Mouse (Mus musculus): Measurements from ENCODE around the gene Arhgef39. TPM values are rescaled to one million over a fixed set of nuclear protein-coding genes. Genes with fewer than 3 reads are reported as not detected.

Gene Arhgef39
- polyA plus RNA-seq, 1 experiment from 2014 or later: 31.0 TPM

- no peaks in the 10 kb centered on the region for H3K9me3 ChIP-seq (ENCODE audit: control insufficient read depth, low read length)
- no peak for ATAC-seq (ENCODE audit: insufficient number of reproducible peaks, insufficient read depth, low FRiP score, low read depth)
- WGBS: 63% methylated on average over 4 of the region's 4 CpGs
- H3K36me3 ChIP-seq (ENCODE audit: control insufficient read depth, insufficient read depth, low read length): peaks cover 25% of the 10 kb centered on the region
- no peaks in the 10 kb centered on the region for H3K27me3 ChIP-seq (ENCODE audit: control insufficient read depth, insufficient read depth, low read length)
- H3K27ac ChIP-seq (replicated peaks in 1 of 2; ENCODE audit: control insufficient read depth in 1 of 2, insufficient read depth in 1 of 2, low read depth in 2 of 2, low read length in 2 of 2): no peak overlapping the region
- peaks cover 22 to 52% of the 10 kb centered on the region in 2 experiments for H3K4me1 ChIP-seq (ENCODE audit: control insufficient read depth in 2 of 2, insufficient read depth in 2 of 2, low read length in 2 of 2)
- H3K9ac ChIP-seq (ENCODE audit: low read length): peak overlapping the region; percentile 82
- peak overlapping the region; percentile 84 for H3K4me2 ChIP-seq (ENCODE audit: low read length)
- H3K4me3 ChIP-seq (ENCODE audit: control insufficient read depth in 1 of 2, insufficient read depth in 1 of 2, low read depth in 1 of 2, low read length in 2 of 2): peak overlapping the region; percentile 57 to 72; a peak in 3 of 4 replicates
These were observed 1.5 kb downstream of the Arhgef39 start for GRCm38 (mm10) chr4:43497946-43498345.

- H3K27ac ChIP-seq (replicated peaks in 1 of 2; ENCODE audit: control insufficient read depth in 1 of 2, insufficient read depth in 1 of 2, low read depth in 2 of 2, low read length in 2 of 2): no peak overlapping the region
- H3K9me3 ChIP-seq (ENCODE audit: control insufficient read depth, low read length): no peaks in the 10 kb centered on the region
- ATAC-seq (ENCODE audit: insufficient number of reproducible peaks, insufficient read depth, low FRiP score, low read depth): no peak
- no peaks in the 10 kb centered on the region for H3K27me3 ChIP-seq (ENCODE audit: control insufficient read depth, insufficient read depth, low read length)
- H3K4me3 ChIP-seq (ENCODE audit: control insufficient read depth in 1 of 2, insufficient read depth in 1 of 2, low read depth in 1 of 2, low read length in 2 of 2): no peak overlapping the region
- peaks cover 22 to 52% of the 10 kb centered on the region in 2 experiments for H3K4me1 ChIP-seq (ENCODE audit: control insufficient read depth in 2 of 2, insufficient read depth in 2 of 2, low read length in 2 of 2)
- peak overlapping the region; percentile 84 for H3K4me2 ChIP-seq (ENCODE audit: low read length)
- peak overlapping the region; percentile 82 for H3K9ac ChIP-seq (ENCODE audit: low read length)
- 81% methylated on average over 8 of the region's 8 CpGs for WGBS
- peaks cover 25% of the 10 kb centered on the region for H3K36me3 ChIP-seq (ENCODE audit: control insufficient read depth, insufficient read depth, low read length)
These were observed 2.1 kb downstream of the Arhgef39 start for GRCm38 (mm10) chr4:43497405-43497804.

GRCm38 (mm10) chr4:43496587-43496986 is 2.9 kb downstream of the Arhgef39 start:
- no peak overlapping the region for H3K4me3 ChIP-seq (ENCODE audit: control insufficient read depth in 1 of 2, insufficient read depth in 1 of 2, low read depth in 1 of 2, low read length in 2 of 2)
- peaks cover 25% of the 10 kb centered on the region for H3K36me3 ChIP-seq (ENCODE audit: control insufficient read depth, insufficient read depth, low read length)
- no peak overlapping the region for H3K9ac ChIP-seq (ENCODE audit: low read length)
- H3K4me1 ChIP-seq (ENCODE audit: control insufficient read depth in 2 of 2, insufficient read depth in 2 of 2, low read length in 2 of 2): peaks cover 22 to 52% of the 10 kb centered on the region in 2 experiments
- no peak overlapping the region for H3K27ac ChIP-seq (replicated peaks in 1 of 2; ENCODE audit: control insufficient read depth in 1 of 2, insufficient read depth in 1 of 2, low read depth in 2 of 2, low read length in 2 of 2)
- no peak for ATAC-seq (ENCODE audit: insufficient number of reproducible peaks, insufficient read depth, low FRiP score, low read depth)
- WGBS: 30% methylated on average over 6 of the region's 6 CpGs
- no peak overlapping the region for H3K4me2 ChIP-seq (ENCODE audit: low read length)
- H3K27me3 ChIP-seq (ENCODE audit: control insufficient read depth, insufficient read depth, low read length): no peaks in the 10 kb centered on the region
- H3K9me3 ChIP-seq (ENCODE audit: control insufficient read depth, low read length): no peaks in the 10 kb centered on the region

GRCm38 (mm10) chr4:43493846-43494240 is 5.7 kb downstream of the Arhgef39 start:
- Histone ChIP-seq H3K4me2 (ENCODE audit: low read length) (peak overlapping the region; percentile 85), H3K9me3 (ENCODE audit: control insufficient read depth, low read length) (no peaks in the 10 kb centered on the region), H3K4me1 (ENCODE audit: control insufficient read depth in 2 of 2, insufficient read depth in 2 of 2, low read length in 2 of 2) (peaks cover 18 to 43% of the 10 kb centered on the region in 2 experiments), H3K27ac (replicated peaks in 1 of 2; ENCODE audit: control insufficient read depth in 1 of 2, insufficient read depth in 1 of 2, low read depth in 2 of 2, low read length in 2 of 2) (peak overlapping the region; percentile 79 to 90), H3K36me3 (ENCODE audit: control insufficient read depth, insufficient read depth, low read length) (peaks cover 25% of the 10 kb centered on the region), H3K4me3 (ENCODE audit: control insufficient read depth in 1 of 2, insufficient read depth in 1 of 2, low read depth in 1 of 2, low read length in 2 of 2) (peak overlapping the region; percentile 78 to 81), H3K9ac (ENCODE audit: low read length) (peak overlapping the region; percentile 92), H3K27me3 (ENCODE audit: control insufficient read depth, insufficient read depth, low read length) (no peaks in the 10 kb centered on the region)
- WGBS: 1% methylated on average over 9 of the region's 9 CpGs
- ATAC-seq (ENCODE audit: insufficient number of reproducible peaks, insufficient read depth, low FRiP score, low read depth): no peak

GRCm38 (mm10) chr4:43493186-43493845 is 6.2 kb downstream of the Arhgef39 start:
- Histone ChIP-seq H3K9ac (ENCODE audit: low read length) (peak overlapping the region; percentile 92), H3K27ac (replicated peaks in 1 of 2; ENCODE audit: control insufficient read depth in 1 of 2, insufficient read depth in 1 of 2, low read depth in 2 of 2, low read length in 2 of 2) (peak overlapping the region; percentile 79 to 90), H3K27me3 (ENCODE audit: control insufficient read depth, insufficient read depth, low read length) (no peaks in the 10 kb centered on the region), H3K4me3 (ENCODE audit: control insufficient read depth in 1 of 2, insufficient read depth in 1 of 2, low read depth in 1 of 2, low read length in 2 of 2) (peak overlapping the region; percentile 78 to 81), H3K4me2 (ENCODE audit: low read length) (peak overlapping the region; percentile 85), H3K9me3 (ENCODE audit: control insufficient read depth, low read length) (no peaks in the 10 kb centered on the region), H3K4me1 (ENCODE audit: control insufficient read depth in 2 of 2, insufficient read depth in 2 of 2, low read length in 2 of 2) (peaks cover 16 to 37% of the 10 kb centered on the region in 2 experiments), H3K36me3 (ENCODE audit: control insufficient read depth, insufficient read depth, low read length) (peaks cover 25% of the 10 kb centered on the region)
- WGBS: under 1% methylated on average over 47 of the region's 47 CpGs
- peak; percentile 87 for ATAC-seq (ENCODE audit: insufficient number of reproducible peaks, insufficient read depth, low FRiP score, low read depth)

- H3K27ac ChIP-seq (replicated peaks in 1 of 2; ENCODE audit: control insufficient read depth in 1 of 2, insufficient read depth in 1 of 2, low read depth in 2 of 2, low read length in 2 of 2): peak within 1 kb of the TSS; percentile 79 to 90
- peak within 1 kb of the TSS; percentile 85 for H3K4me2 ChIP-seq (ENCODE audit: low read length)
- peaks cover 25% of the 10 kb centered on the region for H3K36me3 ChIP-seq (ENCODE audit: control insufficient read depth, insufficient read depth, low read length)
- peaks cover 13 to 32% of the 10 kb centered on the region in 2 experiments for H3K4me1 ChIP-seq (ENCODE audit: control insufficient read depth in 2 of 2, insufficient read depth in 2 of 2, low read length in 2 of 2)
- H3K9me3 ChIP-seq (ENCODE audit: control insufficient read depth, low read length): no peaks in the 10 kb centered on the region
- no peaks in the 10 kb centered on the region for H3K27me3 ChIP-seq (ENCODE audit: control insufficient read depth, insufficient read depth, low read length)
- H3K9ac ChIP-seq (ENCODE audit: low read length): peak within 1 kb of the TSS; percentile 92
- H3K4me3 ChIP-seq (ENCODE audit: control insufficient read depth in 1 of 2, insufficient read depth in 1 of 2, low read depth in 1 of 2, low read length in 2 of 2): peak within 1 kb of the TSS; percentile 78 to 81
- under 1% methylated on average over 25 of the region's 25 CpGs for WGBS
- peak; percentile 94 for ATAC-seq (ENCODE audit: insufficient number of reproducible peaks, insufficient read depth, low FRiP score, low read depth)
These were observed 6.7 kb downstream of the Arhgef39 start, which contains the start of gene Ccdc107 for GRCm38 (mm10) chr4:43492821-43493185. TSS of gene Ccdc107 (plus strand) at chr4:43492900.

GRCm38 (mm10) chr4:43492101-43492820 is 7.2 kb downstream of the Arhgef39 start:
- Histone ChIP-seq H3K9me3 (ENCODE audit: control insufficient read depth, low read length) (no peaks in the 10 kb centered on the region), H3K27ac (replicated peaks in 1 of 2; ENCODE audit: control insufficient read depth in 1 of 2, insufficient read depth in 1 of 2, low read depth in 2 of 2, low read length in 2 of 2) (peak overlapping the region; percentile 51 to 90; a peak in 3 of 4 replicates), H3K9ac (ENCODE audit: low read length) (no peak overlapping the region), H3K4me2 (ENCODE audit: low read length) (peak overlapping the region; percentile 85), H3K4me3 (ENCODE audit: control insufficient read depth in 1 of 2, insufficient read depth in 1 of 2, low read depth in 1 of 2, low read length in 2 of 2) (peak overlapping the region; percentile 7 to 78; a peak in 3 of 4 replicates), H3K4me1 (ENCODE audit: control insufficient read depth in 2 of 2, insufficient read depth in 2 of 2, low read length in 2 of 2) (peaks cover 8 to 27% of the 10 kb centered on the region in 2 experiments), H3K36me3 (ENCODE audit: control insufficient read depth, insufficient read depth, low read length) (peaks cover 20% of the 10 kb centered on the region), H3K27me3 (ENCODE audit: control insufficient read depth, insufficient read depth, low read length) (no peaks in the 10 kb centered on the region)
- no peak for ATAC-seq (ENCODE audit: insufficient number of reproducible peaks, insufficient read depth, low FRiP score, low read depth)
- WGBS: 48% methylated on average over 12 of the region's 12 CpGs

Measured in heart, embryonic 14.5 days (tissue).